Mouse (Mus musculus) lung, adult 2 months (tissue): ENCODE measurements around the gene Slco3a1. TPM values are rescaled to one million over a fixed set of nuclear protein-coding genes. Genes with fewer than 3 reads are reported as not detected.

Source experiments
- DNase-seq: peaks from one replicate; pipeline ENCODE4 v3.0.0; 2022
- H3K4me1 ChIP-seq: fragments of 200-500 bp; 2 replicates; pipeline ENCODE4 v1.6.1; 2011; ENCODE audit warnings: low read length; ENCODE audit not compliant: control insufficient read depth, insufficient read depth
- H3K4me3 ChIP-seq: fragments of 200-500 bp; replicated peaks from 2 replicates; pipeline ENCODE3; 2011; ENCODE audit warnings: low read depth, mild to moderate bottlenecking, control low read depth, low read length; ENCODE audit errors: extremely low read depth
- CTCF ChIP-seq: fragments of 200-500 bp; IDR thresholded peaks from 2 replicates; pipeline ENCODE4 v1.5.1; 2011; ENCODE audit warnings: mild to moderate bottlenecking, low read length, control low read depth; ENCODE audit not compliant: insufficient read depth
- POLR2A ChIP-seq: fragments of 200-500 bp; IDR thresholded peaks from 2 replicates; pipeline ENCODE4 v1.6.1; 2011; ENCODE audit warnings: low read depth, mild to moderate bottlenecking, control low read depth, low read length, borderline replicate concordance; ENCODE audit errors: extremely low read depth
- WGBS: fragments of 180-500 bp; shearing (Covaris S2); methylation state at CpG from one replicate; pipeline ENCODE4 v1.1.7; 2018; 5-methylcytosine and 5-hydroxymethylcytosine counted together
- polyA plus RNA-seq: library from polyadenylated mRNA; depleted of rRNA; stranded (reverse); fragments of >200 nt; gene quantifications from 2 replicates; pipeline ENCODE4 v1.2.3, GENCODE M21; 2012

Gene Slco3a1
- polyA plus RNA-seq, 1 experiment = 156 TPM

DNA sequence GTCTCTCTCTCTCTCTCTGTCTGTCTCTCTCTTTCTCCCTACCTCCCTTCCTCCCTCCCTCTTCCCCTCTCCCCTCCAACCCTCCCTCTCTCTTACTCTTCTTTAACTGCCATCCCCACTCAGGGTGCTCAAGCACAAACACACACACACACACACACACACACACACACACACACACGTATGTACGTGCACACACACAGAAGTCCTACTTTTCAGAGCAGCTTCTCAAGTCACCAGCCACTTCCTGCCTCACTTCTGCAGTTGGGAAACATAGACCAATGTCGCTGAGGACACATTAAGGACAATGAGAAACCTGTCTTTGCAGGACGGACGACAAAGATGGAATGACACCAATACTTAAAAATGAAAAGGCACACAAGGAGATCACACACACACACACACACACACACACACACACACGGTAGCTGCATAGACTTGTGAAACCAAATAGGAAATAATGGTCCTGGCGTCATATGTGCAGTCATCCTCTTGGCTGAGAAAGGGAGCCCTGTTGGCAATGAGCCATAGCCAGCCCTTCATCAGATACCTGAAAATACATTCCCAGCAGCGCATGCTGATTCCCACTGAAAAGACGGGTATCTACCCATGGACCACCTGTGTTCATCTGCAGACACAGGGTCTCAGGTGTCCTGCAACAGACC lies 3.1 kb downstream of the Slco3a1 start:
- 71% methylated on average over 9 of the region's 9 CpGs for WGBS
- Histone ChIP-seq H3K4me1 (peaks cover 12% of the 10 kb centered on the region; the same call in 1 of the 2 replicates), H3K4me3 (no peak overlapping the region)
- TF ChIP-seq CTCF (no peak), POLR2A (no peak)
- no peak for DNase-seq

GRCm38 (mm10) chr7:74549686-74550085 lies 4.9 kb downstream of the Slco3a1 start:
- TF ChIP-seq CTCF (no peak), POLR2A (no peak)
- DNase-seq = no peak
- Histone ChIP-seq H3K4me1 (peaks cover 12% of the 10 kb centered on the region; the same call in 1 of the 2 replicates), H3K4me3 (no peak overlapping the region)
- WGBS = 66% methylated on average over 6 of the region's 6 CpGs

- Histone ChIP-seq H3K4me1 (peaks cover 12% of the 10 kb centered on the region; the same call in 1 of the 2 replicates), H3K4me3 (no peak overlapping the region)
- TF ChIP-seq POLR2A (no peak), CTCF (no peak)
- DNase-seq = no peak
- 57% methylated on average over 6 of the region's 6 CpGs for WGBS
Observed at GRCm38 (mm10) chr7:74549013-74549582, 5.5 kb downstream of the Slco3a1 start.

- Histone ChIP-seq H3K4me3 (no peak overlapping the region), H3K4me1 (peaks cover 3% of the 10 kb centered on the region; the same call in 1 of the 2 replicates)
- DNase-seq = no peak
- TF ChIP-seq CTCF = no peak
- no peak for TF ChIP-seq POLR2A
- WGBS = 85% methylated on average over 6 of the region's 6 CpGs
Observed at GRCm38 (mm10) chr7:74546691-74547090, 7.9 kb downstream of the Slco3a1 start.

- 79% methylated on average over 6 of the region's 6 CpGs for WGBS
Observed at GRCm38 (mm10) chr7:74545498-74545990, 9.0 kb downstream of the Slco3a1 start.

GRCm38 (mm10) chr7:74544306-74544705 lies 10.3 kb downstream of the Slco3a1 start:
- Histone ChIP-seq H3K4me3 (no peak overlapping the region), H3K4me1 (peaks cover 3% of the 10 kb centered on the region)
- TF ChIP-seq POLR2A (no peak), CTCF (no peak)
- WGBS = 75% methylated on average over 7 of the region's 7 CpGs
- DNase-seq = no peak

More at GRCm38 (mm10) chr7:74545498-74545990, 9.0 kb downstream of the Slco3a1 start:
- peaks cover 3% of the 10 kb centered on the region; the same call in 1 of the 2 replicates for H3K4me1 ChIP-seq
- H3K4me3 ChIP-seq = no peak overlapping the region
- TF ChIP-seq CTCF (no peak), POLR2A (no peak)
- no peak for DNase-seq

DNA sequence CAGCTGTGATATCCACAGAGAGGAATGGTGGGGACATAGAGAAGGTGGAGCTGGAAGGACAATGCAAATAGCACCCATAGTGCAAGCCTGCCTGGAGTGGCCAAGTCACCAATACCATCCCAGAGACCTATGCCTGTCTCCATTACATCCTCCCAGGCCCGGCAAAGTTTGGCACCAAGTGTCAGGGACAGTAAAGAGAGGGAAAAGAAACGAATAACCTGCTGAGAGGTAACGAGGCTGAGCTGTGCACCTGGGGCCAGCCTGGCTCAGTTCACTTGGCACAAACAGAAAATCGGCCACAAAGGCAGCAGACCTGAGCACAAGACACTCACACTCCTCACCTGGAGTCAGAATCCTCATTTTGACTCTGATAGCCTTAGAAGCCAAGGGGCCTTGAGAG lies 12.6 kb downstream of the Slco3a1 start:
- peaks cover 14% of the 10 kb centered on the region for H3K4me1 ChIP-seq
- no peak for DNase-seq
- H3K4me3 ChIP-seq = no peak overlapping the region
- WGBS = 77% methylated on average over 4 of the region's 4 CpGs
- TF ChIP-seq CTCF (no peak), POLR2A (no peak)

DNA sequence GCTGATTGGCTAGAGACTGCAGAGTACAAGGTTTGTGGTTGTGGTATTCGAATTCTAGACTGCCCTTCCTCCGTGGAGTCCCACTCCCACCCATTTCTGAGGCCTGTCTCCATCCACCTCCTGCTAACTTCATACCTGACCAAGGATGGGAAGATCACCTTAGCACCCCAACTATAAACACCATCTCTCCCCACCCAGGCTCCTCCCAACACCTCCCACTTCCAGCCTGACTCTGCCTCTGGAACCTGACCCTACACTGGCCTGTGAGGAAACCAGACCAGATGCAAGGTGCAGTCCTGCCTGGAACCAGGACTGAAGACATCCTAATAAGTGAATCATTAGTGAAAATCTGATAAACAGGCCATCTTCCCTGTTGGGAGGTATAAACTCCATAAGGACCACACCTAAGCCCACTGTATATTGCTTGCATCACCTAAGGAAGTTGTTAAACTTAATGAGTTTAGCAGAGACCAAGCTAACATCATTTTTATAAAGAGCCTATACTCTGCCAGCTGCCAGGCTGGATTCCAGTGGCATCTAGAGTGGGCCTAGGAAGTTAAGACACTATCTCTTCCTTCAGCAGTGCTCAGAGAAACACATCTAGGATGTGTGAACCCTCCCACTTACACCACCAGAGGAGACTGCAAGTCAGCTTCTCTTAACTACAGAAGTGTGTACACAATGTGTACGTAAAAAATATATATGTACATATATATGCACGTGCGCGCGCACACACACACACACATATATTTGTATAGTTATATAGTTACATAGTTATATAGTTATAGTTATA lies 13.5 kb downstream of the Slco3a1 start:
- no peak for DNase-seq
- 93% methylated on average over 7 of the region's 7 CpGs for WGBS
- TF ChIP-seq CTCF (no peak), POLR2A (no peak)
- no peak overlapping the region for H3K4me3 ChIP-seq
- peaks cover 16% of the 10 kb centered on the region for H3K4me1 ChIP-seq

GRCm38 (mm10) chr7:74536186-74536585 lies 18.4 kb downstream of the Slco3a1 start:
- TF ChIP-seq CTCF (no peak), POLR2A (no peak)
- no peak overlapping the region for H3K4me3 ChIP-seq
- H3K4me1 ChIP-seq = peaks cover 16% of the 10 kb centered on the region
- WGBS = 69% methylated on average over 4 of the region's 4 CpGs
- peak; percentile 56 for DNase-seq
